Mouse (Mus musculus): ENCODE measurements around the gene Zfp846.
"Not testable (repeated sequence)": the region's sequence is repeated elsewhere in the genome, so short reads cannot be mapped to it uniquely, and the experiment has no call there.

Zfp846 gene
- long read RNA-seq, experiment 1, partial matches to known transcripts, result 0 of 2 reads
- long read RNA-seq, experiment 1, other reads (novel, unspliced or antisense), result 2 of 2 reads
- long read RNA-seq, experiment 2, partial matches to known transcripts, result 1 of 2 reads
- long read RNA-seq, experiment 2, other reads (novel, unspliced or antisense), result 0 of 2 reads

- intact Hi-C loops (cut with DNase I), result loop anchor here (10.0 kb wide), 1 partner anchor 116 kb away; the partner anchor contains the start of gene Zfp26
Measured at GRCm38 (mm10) chr9:20581175-20581634, at the start of gene Zfp846. Gene Zfp846 (plus strand): TSS chr9:20581291.

- intact Hi-C loops (cut with DNase I), result no loop called here
Measured at GRCm38 (mm10) chr9:20534326-20534926, 46.7 kb upstream of the Zfp846 start.

GRCm38 (mm10) chr9:20536598-20536997 is 44.5 kb upstream of the Zfp846 start:
- intact Hi-C loops (cut with DNase I), result no loop called here

GRCm38 (mm10) chr9:20543496-20543895 is 37.6 kb upstream of the Zfp846 start:
- intact Hi-C loops (cut with DNase I), result no loop called here

GRCm38 (mm10) chr9:20544070-20544821 is 36.8 kb upstream of the Zfp846 start:
- intact Hi-C loops (cut with DNase I), result loop anchor here (2.0 kb wide), 1 partner anchor 77 kb away; no protein-coding TSS in a partner anchor

GRCm38 (mm10) chr9:20545151-20545550 is 35.9 kb upstream of the Zfp846 start:
- intact Hi-C loops (cut with DNase I), result loop anchor here (2.0 kb wide), 1 partner anchor 78 kb away; no protein-coding TSS in a partner anchor

GRCm38 (mm10) chr9:20551781-20552275 is 29.3 kb upstream of the Zfp846 start:
- intact Hi-C loops (cut with DNase I), result no loop called here

- intact Hi-C loops (cut with DNase I), result no loop called here
Measured at GRCm38 (mm10) chr9:20552698-20553097, 28.4 kb upstream of the Zfp846 start.

- intact Hi-C loops (cut with DNase I), result no loop called here
Measured at GRCm38 (mm10) chr9:20562177-20562576, 18.9 kb upstream of the Zfp846 start.

- intact Hi-C loops (cut with DNase I), result not testable (repeated sequence)
Measured at GRCm38 (mm10) chr9:20565326-20566030, 15.6 kb upstream of the Zfp846 start.

- intact Hi-C loops (cut with DNase I), result no loop called here
Measured at GRCm38 (mm10) chr9:20571060-20571459, 10.0 kb upstream of the Zfp846 start.

- intact Hi-C loops (cut with DNase I), result no loop called here
Measured at GRCm38 (mm10) chr9:20576591-20576990, 4.5 kb upstream of the Zfp846 start.

- intact Hi-C loops (cut with DNase I), result no loop called here
Measured at GRCm38 (mm10) chr9:20601270-20601669, 20.2 kb downstream of the Zfp846 start.

GRCm38 (mm10) chr9:20606269-20606668 is 25.2 kb downstream of the Zfp846 start:
- intact Hi-C loops (cut with DNase I), result no loop called here

GRCm38 (mm10) chr9:20607100-20607974 is 26.2 kb downstream of the Zfp846 start:
- intact Hi-C loops (cut with DNase I), result no loop called here

- intact Hi-C loops (cut with DNase I), result no loop called here
Measured at GRCm38 (mm10) chr9:20609831-20610464, 28.9 kb downstream of the Zfp846 start.

- intact Hi-C loops (cut with DNase I), result no loop called here
Measured at GRCm38 (mm10) chr9:20611976-20612375, 30.9 kb downstream of the Zfp846 start.

GRCm38 (mm10) chr9:20616685-20617084 is 35.6 kb downstream of the Zfp846 start:
- intact Hi-C loops (cut with DNase I), result no loop called here

- intact Hi-C loops (cut with DNase I), result no loop called here
Measured at GRCm38 (mm10) chr9:20631332-20631731, 50.2 kb downstream of the Zfp846 start.

GRCm38 (mm10) chr9:20635676-20636075 is 54.6 kb downstream of the Zfp846 start:
- intact Hi-C loops (cut with DNase I), result not testable (repeated sequence)
